Mouse (Mus musculus): ENCODE results near the gene Slc22a4.
"Not testable (repeated sequence)": the region's sequence is repeated elsewhere in the genome, so short reads cannot be mapped to it uniquely, and the experiment has no call there.

The Slc22a4 gene

GRCm38 (mm10) chr11:54004221-54004620 is 23.7 kb downstream of the Slc22a4 start:
- no peak for DNase-seq

- peak; percentile 79 for DNase-seq
Measured at GRCm38 (mm10) chr11:54002761-54003717, 24.9 kb downstream of the Slc22a4 start.

GRCm38 (mm10) chr11:54002147-54002760 is 25.6 kb downstream of the Slc22a4 start:
- peak; percentile 78 for DNase-seq

GRCm38 (mm10) chr11:53997661-53998060 is 30.2 kb downstream of the Slc22a4 start:
- DNase-seq: no peak

GRCm38 (mm10) chr11:53992264-53992663 is 35.6 kb downstream of the Slc22a4 start:
- DNase-seq: no peak

- DNase-seq: no peak
Measured at GRCm38 (mm10) chr11:53989232-53989631, 38.7 kb downstream of the Slc22a4 start.

- DNase-seq: no peak
Measured at GRCm38 (mm10) chr11:53988081-53988480, 39.8 kb downstream of the Slc22a4 start.

GRCm38 (mm10) chr11:53981396-53981795 is 46.5 kb downstream of the Slc22a4 start:
- no peak for DNase-seq

- peak; percentile 88 for DNase-seq
Measured at GRCm38 (mm10) chr11:53979788-53980621, 47.9 kb downstream of the Slc22a4 start, which contains the start of gene Slc22a21. Slc22a21 (minus strand) TSS chr11:53980332.

- DNase-seq: not testable (repeated sequence)
Measured at GRCm38 (mm10) chr11:53979456-53979787, 48.5 kb downstream of the Slc22a4 start.

- no peak for DNase-seq
Measured at GRCm38 (mm10) chr11:53977672-53978071, 50.2 kb downstream of the Slc22a4 start.

GRCm38 (mm10) chr11:53975559-53975958 is 52.3 kb downstream of the Slc22a4 start:
- no peak for DNase-seq

- peak; percentile 30 for DNase-seq
Measured at GRCm38 (mm10) chr11:53958984-53959383, 68.9 kb downstream of the Slc22a4 start.

- peak; percentile 21 for DNase-seq
Measured at GRCm38 (mm10) chr11:53958176-53958575, 69.7 kb downstream of the Slc22a4 start.

GRCm38 (mm10) chr11:53956636-53957035 is 71.3 kb downstream of the Slc22a4 start:
- no peak for DNase-seq

- DNase-seq: no peak
Measured at GRCm38 (mm10) chr11:53954653-53955052, 73.2 kb downstream of the Slc22a4 start.

- not testable (repeated sequence) for DNase-seq
Measured at GRCm38 (mm10) chr11:53950133-53950532, 77.8 kb downstream of the Slc22a4 start.

Data from embryo, embryonic 11 days (tissue).